Mouse (Mus musculus): ENCODE measurements at regions not wholly inside any gene's neighbourhood (a gene's known extent, or its start where the extent isn't known, plus 50 kb on each side); places are given as distances from the start of the nearest gene placed in this dataset.

DNA sequence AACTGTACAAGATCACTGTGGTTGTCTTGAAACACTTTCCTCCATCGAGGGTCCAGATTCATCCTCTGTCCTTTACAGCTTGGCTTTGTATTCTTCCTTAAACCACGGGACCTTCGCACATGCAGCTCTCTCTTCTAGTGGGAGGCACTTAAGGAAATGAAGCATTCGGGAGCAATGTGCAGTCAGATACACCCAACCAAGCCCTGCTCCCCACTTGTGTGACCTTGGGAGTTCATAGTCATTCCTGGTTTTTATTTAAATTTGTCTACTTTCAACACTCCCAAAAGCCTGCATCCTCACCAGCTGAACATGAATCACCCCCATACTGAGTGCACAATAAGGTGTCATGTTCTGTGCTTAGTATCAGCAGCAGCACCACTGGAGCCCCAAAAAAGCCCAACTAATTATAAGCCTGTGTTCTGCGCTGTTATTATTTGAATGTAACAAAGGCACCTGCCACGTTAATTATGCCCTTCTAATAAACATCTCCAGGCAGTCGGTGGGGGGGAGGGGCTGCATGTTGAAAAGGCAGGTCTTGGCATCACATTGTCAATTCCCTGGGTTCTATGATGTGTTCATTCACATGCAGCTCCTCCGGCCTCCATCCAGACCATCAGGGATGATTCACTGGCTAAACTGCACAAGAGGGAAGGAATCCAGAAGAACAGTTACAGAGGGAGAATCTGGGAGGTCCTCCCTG, 524.6 kb downstream of the 1810013L24Rik start:
- DNase-seq: peak in 1 of 2 experiments; percentile 6

DNA sequence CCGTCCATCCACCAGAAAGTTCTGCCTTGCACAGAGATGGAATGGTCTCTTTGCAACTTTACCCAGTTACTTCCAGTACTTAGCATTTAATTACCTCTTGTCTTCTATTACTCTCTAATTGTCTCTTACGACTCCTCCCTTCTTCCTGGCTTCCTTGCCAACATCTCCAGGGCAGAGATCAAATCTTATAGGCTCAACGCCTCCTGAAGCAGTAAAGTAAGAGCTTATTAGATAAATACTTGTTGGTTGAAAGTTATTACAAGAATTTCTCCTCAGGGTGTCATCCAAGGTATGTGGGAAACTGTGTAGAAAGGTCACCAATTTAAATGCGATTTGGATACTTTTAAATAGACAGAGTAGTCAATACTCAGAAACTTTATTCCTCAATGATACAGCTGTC, 528.8 kb downstream of the 1810013L24Rik start:
- DNase-seq: no peak

DNA sequence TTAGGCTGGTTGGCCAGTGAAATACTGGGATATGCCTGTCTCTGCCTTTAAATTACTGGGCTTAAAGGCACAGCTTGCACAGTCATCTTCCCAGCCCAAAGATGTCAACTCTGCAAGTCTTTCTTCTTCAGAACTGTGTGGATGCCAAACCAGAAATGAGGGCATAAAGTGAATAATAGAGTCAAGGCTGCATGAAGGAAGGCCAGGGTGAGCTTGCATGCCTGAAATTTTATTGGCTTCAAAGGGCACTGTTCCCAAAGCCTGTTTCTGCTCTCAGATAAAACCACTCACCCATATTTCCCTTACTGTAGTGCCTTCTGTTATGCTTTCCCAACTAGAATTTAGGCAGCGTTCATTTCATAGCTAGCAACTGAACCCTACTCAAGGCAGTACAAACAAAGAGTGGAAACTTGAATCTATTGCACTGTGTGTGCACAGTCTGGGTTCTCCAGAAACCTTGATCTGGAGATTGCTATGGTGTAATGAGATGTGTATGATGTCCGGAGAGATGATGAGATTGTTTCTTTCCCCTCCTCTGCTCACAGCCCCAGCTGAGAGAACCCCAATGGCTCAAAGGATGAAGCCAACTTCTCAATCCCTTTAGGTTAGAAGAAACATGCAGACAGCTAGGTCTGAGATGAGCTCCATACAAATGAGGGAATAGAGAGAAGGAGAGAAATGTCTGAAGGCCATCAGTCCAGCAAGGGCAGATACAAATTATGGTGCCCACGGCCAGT, 529.7 kb downstream of the 1810013L24Rik start:
- no peak for DNase-seq

DNA sequence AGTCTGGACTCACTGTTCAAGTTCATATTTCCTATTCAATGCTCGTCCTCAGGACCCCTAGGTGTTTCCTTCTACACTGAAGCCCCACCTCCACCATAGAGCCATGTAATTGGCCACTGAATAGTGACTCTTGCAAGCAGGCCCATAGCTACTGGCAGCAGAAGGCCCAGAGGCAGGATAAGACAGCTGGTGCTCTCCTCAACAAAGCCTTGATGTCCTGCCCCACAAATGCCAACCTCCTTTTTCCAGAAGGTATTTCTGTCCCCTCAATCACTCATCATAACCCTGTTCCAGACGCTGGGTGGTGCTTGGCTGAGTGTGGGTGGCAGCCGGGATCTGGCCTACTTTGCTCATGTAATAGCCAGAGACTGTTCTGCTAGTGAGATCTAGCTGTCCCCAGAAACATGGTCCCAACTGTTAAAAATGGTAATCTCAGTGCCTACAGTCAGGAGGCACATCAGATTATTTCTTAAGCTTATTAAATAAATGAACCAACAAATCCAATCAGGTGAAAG, 530.9 kb downstream of the 1810013L24Rik start:
- DNase-seq: peak in 1 of 2 experiments; percentile 29

DNA sequence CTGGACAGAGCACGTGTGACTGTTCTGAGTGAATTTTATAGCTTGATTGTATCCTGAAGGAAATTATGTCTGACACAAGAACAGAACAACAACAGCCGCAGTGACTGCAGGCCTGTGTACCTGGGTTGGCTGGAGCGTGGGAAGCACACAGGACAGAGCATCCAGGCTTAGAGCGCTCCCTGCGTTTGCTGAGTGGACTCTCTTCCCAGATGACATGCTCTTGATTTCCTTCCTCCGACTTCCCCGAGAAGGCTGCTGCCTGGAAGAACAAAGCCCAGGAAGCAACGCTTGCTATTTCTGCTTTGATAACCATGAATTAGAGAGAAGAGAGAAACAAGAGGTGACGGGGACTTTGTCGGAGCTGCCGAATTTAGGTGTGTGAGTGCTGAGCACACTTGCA, 532.2 kb downstream of the 1810013L24Rik start:
- DNase-seq: no peak

DNA sequence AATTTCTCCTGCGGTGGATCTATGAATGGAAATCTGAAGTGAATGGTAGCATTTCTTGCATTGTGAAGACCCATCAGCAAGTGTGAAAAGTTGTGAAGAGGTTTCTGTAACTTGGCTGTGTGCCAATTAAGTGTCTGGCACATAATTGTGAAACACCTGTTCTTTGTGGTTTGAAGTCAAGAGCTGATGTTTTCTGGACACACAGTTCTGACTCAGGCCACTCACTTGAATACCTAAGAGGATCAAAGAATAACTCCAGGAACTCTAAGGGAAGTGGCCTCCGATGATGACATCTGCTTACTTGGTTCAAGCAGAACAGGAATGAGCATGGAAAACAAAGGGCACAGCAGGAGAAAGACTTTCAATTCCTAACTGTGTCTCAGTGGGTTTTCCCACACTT, 534.2 kb downstream of the 1810013L24Rik start:
- DNase-seq: no peak

DNA sequence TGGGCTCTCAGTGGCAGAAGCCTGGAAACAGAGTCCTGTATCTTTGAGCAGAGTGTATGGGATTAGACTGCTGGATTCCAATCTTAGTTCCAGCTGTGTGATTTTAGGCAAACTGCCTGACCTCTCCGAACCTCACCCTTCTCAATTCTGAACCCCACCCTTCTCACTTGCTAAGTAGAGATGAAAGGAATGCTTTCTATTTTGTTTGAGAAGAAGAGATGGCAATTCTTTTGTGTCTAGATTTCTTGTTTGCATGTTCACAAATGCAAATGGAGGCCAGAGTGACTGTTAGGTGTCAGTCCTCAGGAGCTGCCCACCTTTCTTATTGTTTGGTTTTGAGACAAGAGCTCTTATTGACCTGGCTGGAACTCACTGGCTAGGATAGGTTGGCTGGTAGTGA, 561.1 kb downstream of the 1810013L24Rik start:
- no peak for DNase-seq

DNA sequence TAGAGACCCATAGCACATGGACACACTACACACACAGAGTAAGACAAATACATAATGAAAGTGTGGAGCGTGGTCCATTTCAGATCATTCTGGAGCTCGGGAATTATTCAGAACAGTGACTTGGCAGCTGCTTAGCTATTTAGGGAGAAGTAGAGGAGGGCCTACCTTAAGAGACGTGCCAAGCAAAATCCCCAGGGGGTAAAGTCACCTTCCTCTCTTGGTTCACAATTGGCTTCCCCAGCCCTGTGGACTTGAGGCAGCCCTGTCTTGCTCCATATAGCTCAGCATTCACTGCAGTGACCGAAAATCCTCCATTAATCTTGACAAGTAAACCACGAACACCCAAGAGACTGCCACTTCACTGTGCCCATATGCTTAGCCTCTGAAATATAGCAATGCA, 574.8 kb downstream of the 1810013L24Rik start:
- DNase-seq: no peak

DNA sequence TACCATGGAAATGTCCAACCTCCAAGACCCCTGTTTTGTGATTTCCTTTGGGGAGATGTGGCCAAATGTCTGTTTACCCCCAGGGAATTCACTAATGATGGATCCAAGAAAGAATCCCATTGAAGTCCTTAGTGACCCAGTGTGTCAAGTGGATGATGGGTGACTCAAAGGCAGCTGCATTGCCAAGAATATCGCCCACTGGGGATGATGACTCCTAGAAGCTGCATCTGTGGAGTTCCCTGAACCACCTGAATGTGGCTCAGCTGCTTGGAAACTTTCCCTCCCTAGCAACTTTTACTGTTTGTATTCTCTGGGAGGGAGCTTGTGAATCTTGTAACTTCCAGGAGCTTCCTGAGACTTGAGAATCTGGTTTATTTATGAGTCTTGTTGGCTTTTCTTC, 578.3 kb downstream of the 1810013L24Rik start:
- no peak for DNase-seq

DNA sequence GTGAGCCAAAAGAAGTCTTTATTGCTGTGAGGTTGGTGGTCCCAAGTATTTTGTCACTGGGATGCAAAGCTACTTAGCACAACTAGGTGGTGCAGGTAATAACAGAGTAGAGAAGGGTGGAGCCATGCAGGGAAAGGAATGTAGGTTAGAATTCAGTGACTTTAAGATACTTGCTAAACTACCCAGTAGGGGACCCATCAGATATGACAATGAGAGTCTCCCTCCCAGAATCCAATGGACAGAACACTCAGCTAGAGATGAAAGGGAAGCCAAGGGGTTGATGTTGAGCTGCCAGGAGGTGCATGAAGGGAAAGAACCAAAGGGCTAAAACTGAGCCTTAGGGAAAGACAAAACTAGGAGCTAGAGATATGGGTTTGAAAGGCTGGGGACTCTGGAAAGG, 564.9 kb downstream of the Grin2a start:
- DNase-seq: no peak

DNA sequence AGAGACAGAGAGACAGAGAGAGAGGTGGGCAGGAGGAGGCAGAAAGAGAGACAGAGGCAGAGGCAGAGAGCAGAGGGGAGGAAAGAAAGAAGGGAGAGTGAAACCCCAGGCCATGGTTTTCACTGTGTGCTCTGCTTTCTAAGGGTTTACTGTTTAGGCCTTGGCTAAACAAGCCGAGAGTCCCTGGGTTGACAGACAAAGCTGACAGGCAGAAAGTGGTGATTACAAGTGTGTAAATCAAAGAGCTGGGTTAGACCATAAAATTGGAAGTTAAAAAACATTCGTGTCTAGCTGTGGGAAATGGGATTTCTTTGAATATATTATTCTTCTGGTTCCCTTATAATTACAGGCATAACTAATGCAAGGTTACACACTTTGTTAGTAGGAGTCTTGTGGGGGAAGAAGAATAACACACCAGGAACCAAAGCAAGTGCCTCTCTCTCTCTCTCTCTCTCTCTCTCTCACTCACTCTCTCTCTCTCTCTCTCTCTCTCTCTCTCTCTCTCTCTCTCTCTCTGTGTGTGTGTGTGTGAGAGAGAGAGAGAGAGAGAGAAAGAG, 556.0 kb downstream of the Grin2a start:
- DNase-seq: no peak

DNA sequence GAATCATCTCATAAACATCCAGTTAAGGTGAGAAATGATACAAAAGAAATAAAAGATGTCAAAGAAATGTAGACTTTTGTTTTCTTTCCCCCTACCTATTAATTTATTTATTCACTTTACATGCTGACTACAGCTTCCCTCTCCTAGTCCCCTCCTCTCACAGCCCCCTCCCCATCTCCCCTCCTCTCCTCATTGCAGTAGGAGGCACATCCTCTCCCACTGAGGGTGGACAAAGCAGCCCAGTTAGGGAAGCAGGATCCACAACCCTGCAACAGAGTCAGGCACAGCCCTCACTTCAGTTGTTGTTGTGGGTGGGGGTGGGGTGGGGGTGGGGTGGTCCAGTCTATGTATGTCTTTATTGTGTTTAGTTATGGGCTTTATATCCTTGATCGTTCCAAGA, 555.5 kb downstream of the Grin2a start:
- DNase-seq: no peak

DNA sequence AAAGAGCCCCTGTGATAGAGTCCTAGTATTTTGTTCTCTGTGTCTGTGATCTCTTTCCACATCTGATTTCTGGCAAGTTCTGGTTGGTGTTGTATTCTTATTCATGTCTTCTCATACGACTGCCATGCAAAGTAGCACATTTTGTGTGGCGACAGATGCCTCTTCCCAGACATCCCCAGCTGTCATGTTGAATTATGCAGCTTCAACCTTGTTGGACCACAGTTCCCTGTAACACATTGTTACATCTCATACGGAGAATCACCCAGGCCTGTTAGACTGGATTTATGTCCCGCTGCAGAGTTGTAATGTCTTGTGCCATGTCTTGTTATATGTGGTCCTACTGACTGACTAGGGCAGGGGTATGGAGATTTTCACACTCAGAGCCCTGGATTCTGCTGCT, 543.3 kb downstream of the Grin2a start:
- no peak for DNase-seq

DNA sequence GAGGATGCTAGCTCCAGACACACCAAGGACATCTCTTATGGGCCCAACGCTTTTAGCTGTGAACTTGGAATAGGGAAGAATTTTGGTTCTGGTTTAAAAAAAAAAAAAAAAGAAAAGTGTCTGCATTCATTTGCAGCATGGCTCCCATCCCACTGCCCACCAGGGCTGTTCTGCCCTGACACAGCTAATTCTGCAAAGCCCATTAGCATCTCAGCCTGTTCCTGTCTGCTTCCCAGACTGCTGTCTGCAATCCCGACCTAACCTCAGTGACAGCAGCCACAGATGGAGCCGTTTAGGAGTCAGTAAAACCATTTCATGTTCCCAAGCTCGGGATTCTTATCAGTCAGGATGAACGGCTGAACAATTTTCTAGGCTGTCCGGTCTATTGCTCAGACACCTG, 537.8 kb downstream of the Grin2a start:
- DNase-seq: peak; percentile 21 to 44

DNA sequence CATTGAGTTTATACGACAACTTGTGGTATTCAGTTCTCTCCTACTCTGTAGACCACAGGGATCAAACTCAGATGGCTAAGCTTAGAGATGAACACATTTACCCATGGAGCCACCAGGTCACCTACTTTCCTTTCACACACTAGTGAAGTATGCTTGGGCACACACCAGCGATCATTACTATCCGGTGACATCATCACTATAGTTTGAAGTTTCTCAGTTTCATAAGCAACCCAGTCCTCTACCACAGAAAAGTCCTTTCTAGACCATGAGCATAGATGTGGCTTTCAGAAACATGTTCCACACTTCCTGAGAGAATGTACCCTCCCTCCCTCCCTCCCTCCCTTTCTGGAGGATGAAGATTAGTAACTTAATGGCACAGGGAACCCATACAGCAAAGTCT, 532.9 kb downstream of the Grin2a start:
- DNase-seq: no peak

DNA sequence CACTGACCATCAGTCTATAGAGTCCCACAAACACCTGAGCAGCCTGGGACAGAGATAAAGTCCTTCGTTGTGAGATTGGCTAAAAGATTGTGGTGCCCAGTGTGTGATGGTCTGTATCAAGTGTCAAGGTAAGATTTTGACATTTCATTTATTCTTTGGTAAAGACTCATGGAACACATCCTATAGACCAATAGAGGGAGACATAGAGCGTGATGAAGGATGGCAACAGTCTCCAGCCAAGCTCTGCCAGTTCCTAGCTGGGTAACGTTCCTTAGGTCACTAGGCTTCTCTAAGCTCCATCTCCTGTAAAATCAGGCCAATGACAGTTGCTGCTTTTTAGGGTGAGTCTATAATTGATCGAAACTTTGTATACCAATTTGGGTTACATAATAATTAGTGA, 526.0 kb downstream of the Grin2a start:
- peak in 1 of 2 experiments; percentile 12 for DNase-seq

DNA sequence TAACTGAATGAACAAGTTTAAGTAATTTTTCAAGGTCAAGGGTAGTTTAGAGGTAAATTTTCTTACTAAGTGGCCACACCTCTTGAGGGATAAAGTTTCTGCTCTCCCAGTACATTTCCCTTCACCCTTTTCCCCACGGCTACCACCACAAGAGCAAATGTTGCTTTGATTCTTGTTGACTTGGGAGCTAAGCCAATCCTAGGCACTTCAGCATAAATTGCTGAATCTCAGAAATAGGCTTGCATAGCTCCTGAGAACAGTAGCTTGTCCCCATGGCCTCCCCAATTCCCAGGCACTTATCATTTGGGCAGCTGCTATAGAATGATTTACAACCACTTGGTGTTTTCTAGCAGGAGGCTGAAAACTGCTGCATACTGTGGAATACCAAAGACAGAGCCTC, 510.1 kb downstream of the Grin2a start:
- no peak for DNase-seq

DNA sequence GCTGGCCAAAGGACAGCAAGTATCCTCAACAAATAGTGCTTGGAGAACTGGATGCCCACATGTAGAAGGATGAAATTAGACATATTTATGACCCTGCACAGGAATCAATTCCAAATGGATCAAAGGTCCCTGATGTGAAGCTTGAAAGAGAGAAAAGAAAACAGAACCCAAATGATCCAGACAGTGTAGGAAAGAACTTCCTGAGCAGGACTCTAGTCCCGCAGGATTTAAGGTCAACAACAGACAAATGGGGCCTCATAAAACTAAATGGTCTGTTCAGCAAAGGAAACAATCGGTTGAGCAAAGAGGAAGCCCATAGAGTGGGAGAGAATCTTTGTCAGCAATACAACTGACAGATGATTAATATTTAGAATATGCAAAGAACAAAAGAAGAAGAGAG, 497.1 kb downstream of the Grin2a start:
- DNase-seq: no peak

DNA sequence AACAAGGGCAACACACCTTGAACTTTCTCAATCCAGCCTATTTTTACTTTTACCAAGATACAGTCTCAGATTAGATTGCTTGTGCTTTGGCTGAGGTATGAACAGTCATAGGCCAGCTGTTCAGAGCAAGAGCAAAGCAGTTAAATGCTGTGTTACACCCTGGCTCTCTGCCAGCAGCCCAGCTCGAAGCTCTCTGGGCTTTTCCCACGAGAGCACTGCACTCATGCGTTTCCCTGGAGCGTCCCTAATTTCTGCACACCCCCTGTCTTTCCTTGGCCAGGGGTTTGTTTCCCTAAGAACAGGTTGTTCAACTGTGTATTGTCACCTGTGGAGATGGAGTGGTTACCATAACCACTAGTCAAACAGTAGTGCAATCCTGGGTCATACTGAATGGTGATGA, 493.6 kb downstream of the Grin2a start:
- DNase-seq: peak in 1 of 2 experiments; percentile 16

DNA sequence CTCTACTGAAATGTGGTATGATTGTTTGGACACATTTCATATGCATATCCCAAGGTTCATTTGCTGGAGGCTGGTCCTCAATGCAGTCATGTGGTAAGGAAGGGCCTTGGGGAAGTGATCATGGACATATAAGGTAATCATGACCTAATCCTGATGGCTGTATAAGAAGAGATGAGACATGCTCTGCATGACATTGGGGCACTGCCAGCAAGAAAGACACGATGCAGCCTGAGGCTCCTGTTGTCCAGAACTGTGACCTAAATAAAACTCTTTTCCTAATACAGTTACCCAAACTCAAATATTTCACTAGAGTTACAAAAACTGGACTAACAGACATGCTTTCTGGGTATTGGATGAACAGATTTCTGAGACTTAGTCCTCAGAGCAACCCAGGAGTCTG, 485.7 kb downstream of the Grin2a start:
- peak; percentile 44 to 56 for DNase-seq

DNA sequence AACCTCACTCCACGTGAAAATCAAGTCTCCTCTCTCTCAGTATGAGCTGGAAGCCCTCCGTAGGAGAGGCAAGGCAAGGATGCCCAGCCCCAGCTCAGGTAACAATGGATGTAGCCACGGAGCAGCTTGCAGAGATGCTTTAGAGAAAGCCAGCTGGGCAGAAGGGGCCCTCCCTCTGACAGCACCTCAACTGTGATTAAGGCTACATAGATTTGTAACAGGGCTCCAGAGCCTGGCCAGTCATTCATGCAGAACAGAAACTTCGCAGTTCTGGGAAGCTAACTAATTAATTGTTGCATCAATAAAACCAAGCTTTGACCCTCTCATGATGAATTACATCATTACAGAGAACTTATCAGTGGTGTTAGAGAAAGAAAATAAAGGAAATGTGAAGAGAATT, 480.8 kb downstream of the Grin2a start:
- no peak for DNase-seq

Data from cerebellum, postnatal 14 days (tissue).